Mouse (Mus musculus) adipocyte (in vitro differentiated cells): ENCODE measurements at regions not wholly inside any gene's neighbourhood (a gene's known extent, or its start where the extent isn't known, plus 50 kb on each side); places are given as distances from the start of the nearest gene placed in this dataset.

ENCODE experiments used
- DNase-seq: peaks from one replicate; pipeline ENCODE4 v3.0.0-alpha.2; 2016; ENCODE audit warnings: low spot score

GRCm38 (mm10) chr16:85347621-85348020 lies 174.1 kb upstream of the App start:
- DNase-seq = no peak

- DNase-seq = no peak
These were observed 163.0 kb upstream of the App start for GRCm38 (mm10) chr16:85336495-85337119.

- DNase-seq = peak; percentile 11
These were observed 160.0 kb upstream of the App start for GRCm38 (mm10) chr16:85333543-85333942.

GRCm38 (mm10) chr16:85312018-85312417 lies 138.5 kb upstream of the App start:
- no peak for DNase-seq

GRCm38 (mm10) chr16:85309493-85309892 lies 135.9 kb upstream of the App start:
- no peak for DNase-seq

- no peak for DNase-seq
These were observed 134.9 kb upstream of the App start for GRCm38 (mm10) chr16:85308429-85308828.

GRCm38 (mm10) chr16:85307940-85308339 lies 134.4 kb upstream of the App start:
- no peak for DNase-seq

- no peak for DNase-seq
These were observed 126.7 kb upstream of the App start for GRCm38 (mm10) chr16:85300092-85300853.

GRCm38 (mm10) chr16:85298559-85298958 lies 125.0 kb upstream of the App start:
- no peak for DNase-seq

- no peak for DNase-seq
These were observed 117.7 kb upstream of the App start for GRCm38 (mm10) chr16:85290986-85291952.

- no peak for DNase-seq
These were observed 104.3 kb upstream of the App start for GRCm38 (mm10) chr16:85277862-85278261.

GRCm38 (mm10) chr16:85269681-85270080 lies 96.1 kb upstream of the App start:
- DNase-seq = no peak

- DNase-seq = no peak
These were observed 86.3 kb upstream of the App start for GRCm38 (mm10) chr16:85259838-85260237.

- no peak for DNase-seq
These were observed 73.7 kb upstream of the App start for GRCm38 (mm10) chr16:85247301-85247700.

- no peak for DNase-seq
These were observed 59.5 kb upstream of the App start for GRCm38 (mm10) chr16:85233037-85233436.

GRCm38 (mm10) chr16:85231908-85232467 lies 58.4 kb upstream of the App start:
- DNase-seq = no peak

GRCm38 (mm10) chr16:85231330-85231729 lies 57.8 kb upstream of the App start:
- DNase-seq = no peak

- no peak for DNase-seq
These were observed 50.8 kb upstream of the App start for GRCm38 (mm10) chr16:85224325-85224724.
